Comparison of ENCODE assay signal across 19 mouse cellular contexts in genomic region chr8:109615569-109615968, GRCm38 (mm10). TPM values are rescaled to one million over a fixed set of nuclear protein-coding genes. Genes with fewer than 3 reads are reported as not detected.
"Had no signal": no experiment of that assay in that cellular context is flagged by ENCODE, and none has a peak within 500 bp of the region (broad histone marks: within the 10 kb centered on the region; RNA-seq: fewer than 3 reads in every experiment).

No protein-coding gene starts in this region.

- H3K4me1 ChIP-seq: neural tube, embryonic 12.5 days; neural tube, embryonic 13.5 days; neural tube, embryonic 15.5 days; stomach, embryonic 15.5 days had no signal

- DNase-seq: retina, postnatal 1 day; right cerebral cortex, adult 18-20 months; right cerebral cortex, postnatal 14 days; right cerebral cortex, postnatal 25 days; right cerebral cortex, postnatal 4 days; spleen, adult 18-20 months; thymus, adult 18-20 months; thymus, adult 2 months; thymus, postnatal 14 days; thymus, postnatal 25 days; thymus, postnatal 36 days; thymus, postnatal 4 days had no signal

- H3K27ac ChIP-seq: neural tube, embryonic 12.5 days; neural tube, embryonic 13.5 days; neural tube, embryonic 15.5 days; stomach, embryonic 15.5 days; stomach, postnatal 0 days had no signal

- H3K4me3 ChIP-seq: neural tube, embryonic 12.5 days; neural tube, embryonic 13.5 days; neural tube, embryonic 15.5 days; stomach, embryonic 15.5 days had no signal

- H3K27me3 ChIP-seq: neural tube, embryonic 12.5 days; neural tube, embryonic 13.5 days; neural tube, embryonic 15.5 days; stomach, embryonic 15.5 days had no signal

- H3K4me2 ChIP-seq: neural tube, embryonic 12.5 days; neural tube, embryonic 13.5 days; neural tube, embryonic 15.5 days; stomach, embryonic 15.5 days had no signal

- H3K36me3 ChIP-seq: neural tube, embryonic 12.5 days; neural tube, embryonic 13.5 days; neural tube, embryonic 15.5 days; stomach, embryonic 15.5 days had no signal

- H3K9me3 ChIP-seq: neural tube, embryonic 15.5 days; stomach, embryonic 15.5 days had no signal

- H3K9ac ChIP-seq: neural tube, embryonic 12.5 days; neural tube, embryonic 13.5 days; neural tube, embryonic 15.5 days; stomach, embryonic 15.5 days had no signal

RNA-seq across cellular contexts. Expression of gene Pkd1l3, which starts 1.3 kb away (rescaled TPM):
- polyA plus RNA-seq: neural tube, embryonic 13.5 days; stomach, embryonic 14.5 days; stomach, postnatal 0 days had no signal

RNA-seq across cellular contexts. Expression of gene Hp, which starts 36.6 kb away (rescaled TPM):
- polyA plus RNA-seq: neural tube, embryonic 14.5 days had no signal
